Mouse (Mus musculus): Measurements from ENCODE around the gene Spag5. TPM values are rescaled to one million over a fixed set of nuclear protein-coding genes. Genes with fewer than 3 reads are reported as not detected.

The Spag5 gene
- polyA plus RNA-seq, 1 experiment from 2014 or later = 33.6 TPM

- H3K36me3 ChIP-seq = no peaks in the 10 kb centered on the region
- H3K4me1 ChIP-seq = 0 out of 2 replicates have a peak, but pooled peaks cover 5% of the 10 kb centered on the region
- ATAC-seq (ENCODE audit: low FRiP score, low read depth) = peak; percentile 56
- no peak overlapping the region for H3K9ac ChIP-seq
- 12% methylated on average over 13 of the region's 13 CpGs for WGBS
- H3K4me3 ChIP-seq = no peak overlapping the region
- H3K9me3 ChIP-seq = no peaks in the 10 kb centered on the region
- no peak overlapping the region for H3K27ac ChIP-seq
- H3K27me3 ChIP-seq (replicated peaks) = 0 out of 2 replicates have a peak, but pooled peaks cover 3% of the 10 kb centered on the region
- peak overlapping the region; percentile 52 for H3K4me2 ChIP-seq (replicated peaks)
Observed at GRCm38 (mm10) chr11:78360125-78360788, 58.9 kb downstream of the Spag5 start.

- Histone ChIP-seq H3K27ac (no peak overlapping the region), H3K9me3 (no peaks in the 10 kb centered on the region), H3K4me3 (no peak overlapping the region), H3K9ac (0 out of 2 replicates have a peak overlapping the region, but pooled peaks have one; percentile 5), H3K36me3 (no peaks in the 10 kb centered on the region), H3K4me1 (0 out of 2 replicates have a peak, but pooled peaks cover 5% of the 10 kb centered on the region), H3K27me3 (replicated peaks) (0 out of 2 replicates have a peak, but pooled peaks cover 3% of the 10 kb centered on the region), H3K4me2 (replicated peaks) (peak overlapping the region; percentile 52)
- WGBS = 52% methylated on average over 2 of the region's 2 CpGs
- ATAC-seq (ENCODE audit: low FRiP score, low read depth) = no peak
Observed at GRCm38 (mm10) chr11:78360789-78361131, 59.4 kb downstream of the Spag5 start.

- Histone ChIP-seq H3K9me3 (no peaks in the 10 kb centered on the region), H3K27ac (no peak overlapping the region), H3K9ac (no peak overlapping the region), H3K4me3 (no peak overlapping the region), H3K27me3 (replicated peaks) (0 out of 2 replicates have a peak, but pooled peaks cover 3% of the 10 kb centered on the region), H3K4me1 (0 out of 2 replicates have a peak, but pooled peaks cover 5% of the 10 kb centered on the region), H3K4me2 (replicated peaks) (no peak overlapping the region), H3K36me3 (no peaks in the 10 kb centered on the region)
- ATAC-seq (ENCODE audit: low FRiP score, low read depth) = no peak
- WGBS = 68% methylated on average over 13 of the region's 13 CpGs
Observed at GRCm38 (mm10) chr11:78363309-78364007, 62.1 kb downstream of the Spag5 start.

- Histone ChIP-seq H3K9me3 (no peaks in the 10 kb centered on the region), H3K4me1 (0 out of 2 replicates have a peak, but pooled peaks cover 5% of the 10 kb centered on the region), H3K4me2 (replicated peaks) (no peak overlapping the region), H3K4me3 (no peak overlapping the region), H3K27ac (no peak overlapping the region), H3K9ac (no peak overlapping the region), H3K36me3 (no peaks in the 10 kb centered on the region), H3K27me3 (replicated peaks) (0 out of 2 replicates have a peak, but pooled peaks cover 3% of the 10 kb centered on the region)
- ATAC-seq (ENCODE audit: low FRiP score, low read depth) = no peak
- WGBS = 56% methylated on average over 8 of the region's 8 CpGs
Observed at GRCm38 (mm10) chr11:78364103-78364502, 62.8 kb downstream of the Spag5 start.

DNA sequence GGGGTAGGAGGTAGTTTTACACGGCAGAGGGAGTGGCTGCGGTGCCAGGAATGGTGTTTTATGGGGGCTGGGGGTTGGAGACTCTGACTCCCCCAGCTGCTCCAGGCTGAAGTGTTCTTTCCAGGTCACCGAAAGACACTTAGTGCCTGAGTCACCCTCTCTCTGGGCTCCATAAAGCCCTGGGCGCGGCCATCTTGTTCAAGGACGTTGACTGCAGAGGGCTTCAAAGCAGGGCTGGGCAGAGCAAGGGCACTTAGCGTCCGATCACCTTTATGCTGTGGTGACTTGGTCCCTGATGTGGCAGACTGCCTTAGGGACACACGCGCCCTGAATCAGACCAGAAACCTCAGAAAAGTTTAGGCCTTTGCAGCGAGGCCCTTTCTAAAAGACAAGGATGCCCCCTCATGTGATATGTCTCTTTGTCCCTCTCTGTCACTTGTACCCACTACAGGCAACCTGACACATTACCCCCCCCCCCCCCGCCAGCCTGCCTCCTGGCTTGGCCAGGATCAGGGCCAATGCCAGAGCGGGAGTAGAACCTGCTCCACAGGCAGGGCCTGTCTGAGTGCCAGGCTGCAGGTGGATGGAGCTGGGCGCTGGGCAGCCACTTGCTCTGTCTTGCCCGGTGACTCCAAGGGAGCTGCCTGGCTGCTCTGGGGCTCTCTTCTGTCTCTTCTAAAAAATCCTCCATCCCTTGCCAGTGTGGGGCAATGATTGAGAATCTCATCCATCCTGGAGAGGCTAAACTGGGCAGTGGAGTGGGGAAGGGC lies 66.3 kb downstream of the Spag5 start:
- ATAC-seq (ENCODE audit: low FRiP score, low read depth) = no peak
- Histone ChIP-seq H3K4me3 (no peak overlapping the region), H3K27me3 (replicated peaks) (no peaks in the 10 kb centered on the region), H3K4me2 (replicated peaks) (no peak overlapping the region), H3K4me1 (no peaks in the 10 kb centered on the region), H3K36me3 (no peaks in the 10 kb centered on the region), H3K9ac (no peak overlapping the region), H3K9me3 (no peaks in the 10 kb centered on the region), H3K27ac (no peak overlapping the region)
- WGBS = 87% methylated on average over 15 of the region's 15 CpGs

DNA sequence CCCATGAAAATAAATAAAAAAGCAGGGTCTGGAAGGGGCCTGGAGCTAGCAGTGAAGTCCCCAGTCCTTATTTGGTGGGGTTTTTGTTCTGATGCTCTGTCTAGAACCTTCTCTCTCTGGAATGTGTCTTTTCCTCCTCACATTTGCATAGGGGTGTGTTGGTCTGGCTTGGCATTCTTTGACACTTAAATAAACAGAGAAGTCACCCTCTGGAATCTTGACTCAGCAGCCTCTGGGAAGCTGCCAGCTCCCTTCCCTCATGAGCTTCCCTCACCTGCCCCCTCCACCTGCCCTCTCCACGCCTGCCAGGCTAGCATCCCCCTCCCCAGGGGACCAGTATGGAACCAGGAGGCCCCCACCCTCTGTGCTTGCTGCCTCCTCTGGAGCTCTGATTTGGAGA lies 69.1 kb downstream of the Spag5 start:
- Histone ChIP-seq H3K4me3 (no peak overlapping the region), H3K4me2 (replicated peaks) (no peak overlapping the region)
- no peak for ATAC-seq (ENCODE audit: low FRiP score, low read depth)

GRCm38 (mm10) chr11:78371711-78372110 lies 70.4 kb downstream of the Spag5 start:
- Histone ChIP-seq H3K36me3 (no peaks in the 10 kb centered on the region), H3K27ac (no peak overlapping the region), H3K9ac (no peak overlapping the region), H3K9me3 (no peaks in the 10 kb centered on the region), H3K27me3 (replicated peaks) (no peaks in the 10 kb centered on the region), H3K4me1 (no peaks in the 10 kb centered on the region), H3K4me3 (no peak overlapping the region), H3K4me2 (replicated peaks) (no peak overlapping the region)
- no peak for ATAC-seq (ENCODE audit: low FRiP score, low read depth)
- WGBS = 92% methylated on average over 11 of the region's 11 CpGs

More for the DNA sequence above, 69.1 kb downstream of the Spag5 start:
- Histone ChIP-seq H3K27ac (no peak overlapping the region), H3K27me3 (replicated peaks) (no peaks in the 10 kb centered on the region), H3K9me3 (no peaks in the 10 kb centered on the region), H3K9ac (no peak overlapping the region), H3K4me1 (no peaks in the 10 kb centered on the region), H3K36me3 (no peaks in the 10 kb centered on the region)
- WGBS = 56% methylated on average over 1 of the region's 1 CpGs

Other genes with a start within 250 kb of the Spag5 start
- 29.7 and 32.4 TPM in 2 replicates for gene Eral1, start 221.1 kb upstream of the Spag5 start, polyA plus RNA-seq (2016; fragmentation: Nextera tagmentation; extraction: Ambion mirVana)
- gene Fam222b, start 206.9 kb upstream of the Spag5 start, polyA plus RNA-seq (2016; fragmentation: Nextera tagmentation; extraction: Ambion mirVana) = 25.3 and 27.9 TPM in 2 replicates
- gene Traf4, start 135.9 kb upstream of the Spag5 start, polyA plus RNA-seq (2016; fragmentation: Nextera tagmentation; extraction: Ambion mirVana) = 153 and 174 TPM in 2 replicates
- 10.2 and 11.1 TPM in 2 replicates for gene Nek8, start 124.9 kb upstream of the Spag5 start, polyA plus RNA-seq (2016; fragmentation: Nextera tagmentation; extraction: Ambion mirVana)
- 8.2 and 10.5 TPM in 2 replicates for gene Tlcd1, start 124.8 kb upstream of the Spag5 start, polyA plus RNA-seq (2016; fragmentation: Nextera tagmentation; extraction: Ambion mirVana)
- gene Rpl23a, start 117.9 kb upstream of the Spag5 start, polyA plus RNA-seq (2016; fragmentation: Nextera tagmentation; extraction: Ambion mirVana) = 895 and 982 TPM in 2 replicates
- 71.0 and 76.5 TPM in 2 replicates for gene Rab34, start 113.1 kb upstream of the Spag5 start, polyA plus RNA-seq (2016; fragmentation: Nextera tagmentation; extraction: Ambion mirVana)
- 2.5 and 2.9 TPM in 2 replicates for gene Proca1, start 108.1 kb upstream of the Spag5 start, polyA plus RNA-seq (2016; fragmentation: Nextera tagmentation; extraction: Ambion mirVana)
- gene Sdf2, start 55.8 kb upstream of the Spag5 start, polyA plus RNA-seq (2016; fragmentation: Nextera tagmentation; extraction: Ambion mirVana) = 59.8 and 60.8 TPM in 2 replicates
- gene Supt6, start 55.5 kb upstream of the Spag5 start, polyA plus RNA-seq (2016; fragmentation: Nextera tagmentation; extraction: Ambion mirVana) = 34.0 and 40.5 TPM in 2 replicates
- 64.9 and 72.4 TPM in 2 replicates for gene 2610507B11Rik, start 39.8 kb upstream of the Spag5 start, polyA plus RNA-seq (2016; fragmentation: Nextera tagmentation; extraction: Ambion mirVana)
- 0.20 and 0.52 TPM in 2 replicates for gene BC030499, start 10.7 kb upstream of the Spag5 start, polyA plus RNA-seq (2016; fragmentation: Nextera tagmentation; extraction: Ambion mirVana)
- gene Aldoc, start 21.4 kb downstream of the Spag5 start, polyA plus RNA-seq (2016; fragmentation: Nextera tagmentation; extraction: Ambion mirVana) = 16.8 and 17.2 TPM in 2 replicates
- 66.4 and 73.6 TPM in 2 replicates for gene Pigs, start 26.9 kb downstream of the Spag5 start, polyA plus RNA-seq (2016; fragmentation: Nextera tagmentation; extraction: Ambion mirVana)
- gene Unc119, start 42.0 kb downstream of the Spag5 start, polyA plus RNA-seq (2016; fragmentation: Nextera tagmentation; extraction: Ambion mirVana) = 80.8 and 89.3 TPM in 2 replicates
- not detected in 2 replicates for gene Foxn1, start 85.0 kb downstream of the Spag5 start, polyA plus RNA-seq (2016; fragmentation: Nextera tagmentation; extraction: Ambion mirVana)
- not detected in 2 replicates for gene Slc13a2, start 120.7 kb downstream of the Spag5 start, polyA plus RNA-seq (2016; fragmentation: Nextera tagmentation; extraction: Ambion mirVana)
- 17.5 and 17.6 TPM in 2 replicates for gene Slc46a1, start 164.2 kb downstream of the Spag5 start, polyA plus RNA-seq (2016; fragmentation: Nextera tagmentation; extraction: Ambion mirVana)
- 35.0 and 37.0 TPM in 2 replicates for gene Sarm1, start 196.2 kb downstream of the Spag5 start, polyA plus RNA-seq (2016; fragmentation: Nextera tagmentation; extraction: Ambion mirVana)
- gene Vtn, start 197.6 kb downstream of the Spag5 start, polyA plus RNA-seq (2016; fragmentation: Nextera tagmentation; extraction: Ambion mirVana) = 109 and 116 TPM in 2 replicates
- not detected in 2 replicates for gene Sebox, start 201.9 kb downstream of the Spag5 start, polyA plus RNA-seq (2016; fragmentation: Nextera tagmentation; extraction: Ambion mirVana)
- 88.4 and 93.1 TPM in 2 replicates for gene Tmem199, start 210.6 kb downstream of the Spag5 start, polyA plus RNA-seq (2016; fragmentation: Nextera tagmentation; extraction: Ambion mirVana)
- gene Poldip2, start 210.7 kb downstream of the Spag5 start, polyA plus RNA-seq (2016; fragmentation: Nextera tagmentation; extraction: Ambion mirVana) = 184 and 186 TPM in 2 replicates
- 53.5 and 58.0 TPM in 2 replicates for gene Tnfaip1, start 234.8 kb downstream of the Spag5 start, polyA plus RNA-seq (2016; fragmentation: Nextera tagmentation; extraction: Ambion mirVana)
- gene Ift20, start 234.8 kb downstream of the Spag5 start, polyA plus RNA-seq (2016; fragmentation: Nextera tagmentation; extraction: Ambion mirVana) = 102 and 110 TPM in 2 replicates
- 39.5 and 40.7 TPM in 2 replicates for gene Tmem97, start 249.2 kb downstream of the Spag5 start, polyA plus RNA-seq (2016; fragmentation: Nextera tagmentation; extraction: Ambion mirVana)